Mouse (Mus musculus) ovary, postnatal 14 days (tissue): ENCODE measurements around the gene Cog4.
"Not testable (repeated sequence)": the region's sequence is repeated elsewhere in the genome, so short reads cannot be mapped to it uniquely, and the experiment has no call there.

Experiments
- DNase-seq: peaks from one replicate; pipeline ENCODE4 v3.0.0; 2022; ENCODE audit warnings: low spot score

Cog4 gene

DNA sequence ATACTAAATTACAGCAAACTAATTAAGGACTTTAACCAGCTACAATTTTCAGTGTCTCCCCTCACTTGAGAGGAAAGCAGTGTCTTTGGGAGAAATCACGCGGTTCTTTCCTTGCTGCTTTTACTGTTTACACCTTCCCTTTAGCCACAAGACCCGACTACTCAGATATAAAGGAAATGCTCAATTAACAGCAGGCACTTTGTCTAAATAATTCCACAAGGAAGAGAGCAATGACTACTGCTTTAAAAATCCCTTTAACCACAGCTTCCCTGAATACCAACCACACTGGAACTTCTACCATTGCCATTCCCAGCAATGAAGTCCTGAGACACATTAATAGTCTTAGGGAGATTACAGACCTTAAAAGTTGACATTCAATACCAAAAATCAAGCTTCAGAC, 17.9 kb upstream of the Cog4 start:
- no peak for DNase-seq

DNA sequence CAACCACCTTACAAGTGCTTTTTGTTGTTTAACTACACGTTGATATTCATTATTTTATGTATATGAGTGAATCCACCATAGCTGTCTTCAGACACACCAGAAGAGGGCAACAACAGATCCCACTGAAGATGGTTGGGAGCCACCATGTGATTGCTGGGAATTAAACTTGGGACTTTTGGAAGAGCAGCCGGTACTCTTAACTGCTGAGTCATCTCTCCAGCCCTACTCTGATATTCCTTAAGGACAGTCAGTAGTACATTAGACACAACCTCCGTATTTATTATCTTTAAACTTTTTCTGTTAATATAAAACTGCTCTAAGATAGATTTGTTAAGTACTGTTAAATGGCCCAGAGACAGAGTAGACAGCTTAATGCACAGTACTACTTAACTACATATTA, 14.4 kb upstream of the Cog4 start:
- no peak for DNase-seq

DNA sequence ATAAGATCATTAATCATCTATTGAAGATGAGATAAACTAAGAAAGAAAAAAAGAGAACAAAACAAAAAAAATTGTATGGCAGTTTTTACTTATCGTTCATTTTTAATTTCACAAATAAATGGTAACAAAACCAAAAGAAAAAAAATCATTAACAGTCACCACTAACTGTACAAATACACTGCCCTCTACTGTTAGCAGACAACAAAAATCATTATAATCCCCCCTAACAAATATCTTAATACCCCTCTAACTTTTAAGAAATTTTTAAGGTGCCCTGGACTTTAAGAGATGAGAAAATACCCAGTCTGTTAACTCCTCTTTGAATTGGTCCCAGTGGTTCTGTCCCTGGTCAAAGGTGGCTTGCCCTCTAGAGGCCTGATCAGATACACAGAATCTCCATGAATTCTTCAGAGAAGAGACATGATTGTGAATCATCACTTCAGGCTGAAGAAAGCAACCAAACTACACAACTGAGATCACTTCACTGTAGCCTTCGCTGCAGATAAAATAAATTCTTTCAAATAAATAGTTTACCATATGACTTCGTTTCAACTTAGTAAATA, 4.3 kb upstream of the Cog4 start:
- DNase-seq: no peak

DNA sequence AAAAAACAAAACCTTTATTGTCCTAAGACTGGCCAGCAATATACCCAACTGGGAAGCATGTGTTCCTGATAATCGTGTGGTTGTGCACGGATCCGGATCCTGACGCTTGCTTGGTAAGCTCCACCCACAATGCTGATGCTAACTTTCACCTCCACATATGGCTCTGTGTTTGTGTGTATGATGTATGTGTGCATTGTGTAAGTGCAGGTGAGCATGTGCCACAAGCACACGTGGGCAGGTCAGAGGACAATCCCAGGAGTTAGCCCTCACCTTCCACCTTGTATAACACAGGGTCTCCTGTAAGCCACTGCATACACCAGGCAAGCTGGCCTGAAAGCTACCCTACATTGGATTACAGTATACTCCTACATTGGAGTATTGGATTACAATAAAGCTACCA, 3.2 kb upstream of the Cog4 start:
- DNase-seq: no peak

DNA sequence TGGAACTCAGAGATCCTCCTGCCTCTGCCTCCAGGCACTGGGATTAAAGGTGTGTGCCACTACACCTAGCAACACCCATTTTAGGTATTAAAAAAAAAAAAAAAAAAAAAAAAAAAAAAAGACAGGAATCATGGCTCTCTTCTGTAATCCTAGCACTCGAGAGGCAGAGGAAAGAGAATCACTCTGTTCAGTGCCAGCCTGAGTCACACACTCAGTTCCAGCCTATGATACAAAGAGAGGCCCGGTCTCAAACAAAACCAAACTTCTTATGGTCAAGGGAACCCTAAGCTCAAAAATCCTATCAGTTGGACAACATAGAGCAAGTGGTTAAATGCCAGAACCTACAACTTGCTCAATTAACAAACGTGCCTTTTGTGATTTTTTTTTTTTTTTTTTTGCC, 1.5 kb upstream of the Cog4 start:
- no peak for DNase-seq

DNA sequence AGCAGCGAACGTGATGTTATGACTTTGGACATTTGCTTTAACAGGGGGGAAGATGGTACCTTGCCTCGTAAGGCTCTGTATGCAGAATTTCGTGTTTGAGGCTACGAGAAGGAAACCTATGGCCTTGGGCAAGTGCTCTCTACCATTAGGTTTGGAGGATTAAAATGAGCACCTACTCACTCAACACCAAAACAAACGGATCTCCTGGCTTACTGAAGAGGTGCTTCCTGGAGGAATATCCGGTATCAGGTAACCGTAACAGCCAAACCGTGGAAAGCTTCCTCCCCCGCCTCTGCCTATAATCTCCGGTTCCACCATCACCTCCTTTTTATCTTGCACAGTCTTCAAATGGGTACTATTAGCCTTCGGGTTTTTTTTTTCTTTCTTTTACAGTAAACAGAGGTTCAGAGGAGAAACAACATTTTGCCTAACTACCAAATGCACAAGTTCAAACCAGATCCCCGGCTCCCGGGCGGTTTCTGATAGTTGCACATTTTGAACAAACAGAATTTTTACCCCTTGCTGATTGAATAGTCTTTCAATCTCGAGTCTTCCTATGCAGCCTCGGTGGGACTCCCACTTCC, 487 bp upstream of the Cog4 start:
- DNase-seq: no peak

DNA sequence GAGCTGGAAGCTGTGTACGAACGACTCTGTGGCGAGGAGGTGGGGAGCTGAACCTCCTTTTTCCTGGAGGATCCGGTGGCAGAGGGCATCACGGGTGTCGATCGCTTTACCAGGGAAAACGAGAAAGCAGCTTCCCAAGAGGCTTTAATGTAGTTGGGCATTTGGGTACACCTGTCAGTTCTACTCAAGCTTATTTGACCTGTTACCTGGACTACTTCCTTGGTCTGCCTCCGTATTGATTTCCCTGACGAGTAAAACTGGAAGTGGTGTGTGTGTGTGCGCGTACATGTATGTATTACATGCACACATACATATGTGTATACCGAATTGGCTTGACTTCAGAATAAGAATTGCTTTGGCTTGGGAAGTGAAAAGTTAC, 760 bp downstream of the Cog4 start:
- no peak for DNase-seq

DNA sequence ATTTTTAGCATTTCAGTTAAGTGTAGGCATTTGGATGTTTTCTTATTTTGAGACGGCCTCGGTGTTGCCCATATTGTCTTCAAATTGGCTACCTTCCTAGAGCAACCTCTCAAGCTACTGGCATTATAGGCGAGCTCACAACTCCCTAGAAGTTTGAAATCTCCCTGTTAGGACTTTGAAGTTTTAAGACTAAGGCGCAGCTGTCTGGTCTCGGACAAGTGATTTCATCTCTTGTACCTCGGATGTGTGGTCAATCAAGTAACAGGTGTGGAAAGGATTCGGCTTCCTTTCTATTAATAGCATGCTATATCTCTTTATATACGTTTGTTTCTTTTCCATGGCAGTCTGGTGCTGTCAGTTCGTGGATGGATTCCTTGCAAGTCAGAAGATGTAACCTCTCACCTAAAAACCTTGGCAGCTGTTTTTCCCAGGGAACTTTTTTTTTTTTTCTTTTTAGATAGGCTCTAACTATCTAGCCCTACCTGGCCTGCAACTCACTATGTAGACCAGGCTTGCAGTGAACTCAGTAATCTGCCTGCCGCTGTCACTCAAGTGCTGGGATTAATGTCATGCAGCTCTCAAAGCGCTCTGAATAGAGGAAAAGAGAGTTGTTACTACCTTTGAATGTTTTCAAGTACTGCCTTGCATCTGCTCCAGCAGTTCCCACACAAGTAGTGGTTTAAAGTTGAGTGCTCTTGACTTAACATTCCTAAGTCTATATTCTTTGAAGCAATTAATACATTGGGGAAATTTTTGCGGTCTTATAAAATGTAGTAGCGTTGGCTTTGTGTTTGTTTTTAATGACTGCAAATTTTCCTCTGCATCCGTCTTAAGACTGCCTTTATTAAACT, 1.5 kb downstream of the Cog4 start:
- no peak for DNase-seq

DNA sequence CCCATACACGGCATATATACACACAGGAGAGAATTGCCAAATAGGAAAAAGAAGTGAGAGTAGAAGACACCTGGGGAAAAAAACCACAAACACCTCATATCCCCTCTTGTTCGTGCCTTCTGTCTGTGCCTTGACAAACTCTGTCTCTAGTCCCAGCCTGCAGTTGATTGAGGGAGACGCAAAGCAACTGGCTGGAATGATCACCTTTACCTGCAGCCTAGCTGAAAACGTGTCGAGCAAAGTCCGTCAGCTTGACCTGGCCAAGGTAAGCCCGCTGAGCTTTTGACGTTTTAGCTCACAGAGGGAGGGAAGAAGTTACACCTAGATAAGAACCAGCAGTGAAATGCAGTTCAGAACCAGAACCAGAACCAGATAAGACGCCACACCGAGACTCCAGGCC, 4.8 kb downstream of the Cog4 start:
- DNase-seq: no peak

DNA sequence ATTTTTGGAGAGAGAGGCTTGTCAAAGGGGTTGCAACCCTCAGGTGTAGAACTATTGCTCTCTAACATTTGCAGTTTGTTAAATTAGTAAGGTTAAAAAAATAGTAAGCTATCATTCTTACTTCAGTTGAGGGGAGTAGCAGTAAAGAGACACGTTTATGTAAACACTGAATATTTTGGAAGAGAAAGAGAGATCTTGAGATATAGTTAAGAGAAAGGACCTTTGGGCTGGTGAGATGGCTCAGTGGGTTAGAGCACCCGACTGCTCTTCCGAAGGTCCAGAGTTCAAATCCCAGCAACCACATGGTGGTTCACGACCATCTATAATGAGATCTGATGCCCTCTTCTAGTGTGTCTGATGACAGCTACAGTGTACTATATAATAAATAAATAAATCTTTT, 9.7 kb downstream of the Cog4 start:
- not testable (repeated sequence) for DNase-seq

DNA sequence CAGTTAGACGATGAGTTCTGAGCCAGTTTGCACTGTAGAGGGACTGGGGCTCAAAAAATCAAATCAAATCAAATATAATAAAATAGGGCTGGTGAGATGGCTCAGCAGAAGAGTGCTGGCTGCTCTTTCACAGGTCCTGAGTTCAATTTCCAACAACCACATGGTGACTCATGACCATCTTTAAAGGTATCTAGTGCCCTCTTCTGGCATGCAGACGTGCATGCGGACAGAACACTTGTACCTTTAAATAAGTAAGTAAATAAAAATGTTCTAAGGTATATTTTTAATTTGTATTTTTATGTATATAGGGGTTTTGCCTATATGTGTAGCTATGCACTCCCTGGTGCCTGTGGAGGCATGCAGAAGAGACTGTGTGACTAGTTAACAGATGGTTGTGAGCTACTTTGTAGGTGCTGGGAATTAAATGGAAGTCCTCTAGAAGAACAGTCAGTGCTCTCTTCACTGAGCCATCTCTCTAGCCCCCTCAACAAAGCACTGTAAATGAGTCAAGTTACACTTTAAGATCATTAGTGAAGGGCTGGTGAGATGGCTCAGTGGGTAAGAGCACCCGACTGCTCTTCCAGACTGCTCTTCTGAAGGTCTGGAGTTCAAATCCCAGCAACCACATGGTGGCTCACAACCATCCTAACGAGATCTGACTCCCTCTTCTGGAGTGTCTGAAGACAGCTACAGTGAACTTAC, 10.5 kb downstream of the Cog4 start:
- no peak for DNase-seq

DNA sequence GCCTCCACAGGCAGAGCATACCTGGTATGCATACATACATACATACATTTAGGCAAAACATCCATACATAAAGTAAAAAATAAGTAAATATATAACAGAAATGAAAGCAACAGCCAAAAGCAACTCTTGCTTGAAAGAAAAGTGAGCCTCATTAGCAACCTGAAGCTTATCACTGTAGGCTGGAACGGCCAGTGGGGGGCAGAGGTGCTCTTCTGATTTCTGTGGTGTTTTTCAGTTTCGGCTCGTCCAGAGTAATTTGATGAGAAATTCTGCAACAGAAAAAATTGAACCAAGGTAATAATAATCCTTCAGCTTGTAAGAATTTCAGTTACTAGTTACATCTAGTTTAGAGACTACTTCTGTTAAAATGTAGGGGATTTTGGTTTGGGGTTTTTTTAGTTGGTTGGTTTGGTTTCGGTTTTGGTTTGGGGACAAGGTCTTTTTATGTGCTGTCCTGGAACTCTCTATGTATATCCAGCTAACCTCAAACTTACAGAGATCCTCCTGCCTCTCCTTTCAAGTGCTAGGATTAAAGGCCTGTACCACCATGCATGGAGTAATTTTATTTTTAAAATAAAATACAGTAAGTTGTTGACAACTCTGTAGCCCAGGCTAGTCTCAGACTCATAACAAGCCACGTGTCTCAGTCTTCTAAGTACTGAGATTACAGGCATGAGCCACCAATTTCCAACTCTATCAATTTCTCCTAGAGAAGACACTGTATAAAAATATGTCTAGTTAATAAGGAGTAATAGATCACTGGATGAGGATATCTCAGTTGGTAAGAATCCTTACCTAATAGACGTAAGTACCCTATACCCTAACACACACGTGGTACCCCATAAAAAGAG, 13.5 kb downstream of the Cog4 start:
- no peak for DNase-seq

DNA sequence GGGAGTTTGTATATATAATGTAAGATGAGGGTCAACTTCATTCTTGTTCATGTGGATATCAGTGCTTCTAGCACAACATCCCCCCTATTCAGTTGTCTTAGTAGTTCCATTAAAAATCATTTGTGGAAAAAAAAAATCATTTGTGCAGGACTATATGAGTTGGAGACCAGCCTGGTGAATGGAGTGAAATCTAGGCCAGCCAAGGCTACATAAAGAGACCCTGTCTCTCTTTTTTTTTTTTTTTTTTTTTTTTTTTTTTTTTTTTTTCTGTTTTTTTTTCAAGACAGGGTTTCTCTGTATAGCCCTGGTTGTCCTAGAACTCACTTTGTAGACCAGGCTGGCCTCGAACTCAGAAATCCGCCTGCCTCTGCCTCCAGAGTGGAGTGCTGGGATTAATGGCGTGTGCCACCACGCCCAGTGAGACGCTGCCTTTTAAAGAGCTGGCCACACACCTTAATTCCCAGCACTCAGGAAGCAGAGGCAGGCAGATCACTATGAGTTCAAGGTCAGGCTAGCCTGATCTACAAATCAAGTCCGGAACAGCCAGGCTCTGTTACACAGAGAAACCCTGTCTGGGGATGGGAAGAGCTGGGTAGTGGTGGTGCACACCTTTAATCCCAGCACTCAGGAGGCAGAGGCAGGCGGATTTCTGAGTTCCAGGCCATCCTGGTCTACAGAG, 15.1 kb downstream of the Cog4 start:
- DNase-seq: not testable (repeated sequence)

DNA sequence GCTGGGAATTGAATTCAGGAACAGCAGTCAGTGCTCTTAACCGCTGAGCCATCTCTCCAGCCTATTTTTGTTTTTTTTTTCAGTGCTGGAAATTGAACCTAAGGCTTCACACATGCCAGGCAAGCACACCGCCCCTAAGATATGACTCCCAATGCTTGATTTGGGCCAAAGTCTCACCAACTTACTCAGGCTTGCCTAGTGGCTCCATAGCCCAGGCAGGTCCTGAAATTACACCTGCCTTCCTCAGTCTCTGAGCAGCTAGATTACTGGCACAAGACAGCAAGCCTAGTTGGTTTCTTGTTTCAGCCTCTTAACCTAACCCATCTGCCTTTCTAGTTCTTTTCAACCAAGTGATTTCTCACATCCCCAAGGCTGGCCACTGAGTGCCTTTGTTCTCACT, 24.1 kb downstream of the Cog4 start:
- DNase-seq: no peak

DNA sequence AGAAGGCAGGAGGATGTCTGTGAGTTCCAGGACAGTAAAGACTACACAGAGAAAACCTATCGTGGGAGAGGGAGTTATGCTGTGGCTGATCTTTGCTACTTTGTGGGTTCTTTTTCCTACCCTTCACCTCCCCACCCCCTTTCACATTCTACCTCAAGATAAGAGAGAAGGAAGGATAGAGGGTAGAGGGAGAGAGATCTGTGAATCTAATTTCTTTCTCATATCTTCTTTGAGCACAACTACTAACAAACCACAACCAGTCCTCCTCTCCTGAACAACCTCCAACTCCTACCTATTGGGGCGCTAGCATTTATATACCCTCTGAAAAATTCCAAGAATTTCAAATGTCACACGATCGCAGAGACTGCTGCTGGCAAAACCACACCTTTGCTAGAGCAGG, 31.5 kb downstream of the Cog4 start:
- no peak for DNase-seq

DNA sequence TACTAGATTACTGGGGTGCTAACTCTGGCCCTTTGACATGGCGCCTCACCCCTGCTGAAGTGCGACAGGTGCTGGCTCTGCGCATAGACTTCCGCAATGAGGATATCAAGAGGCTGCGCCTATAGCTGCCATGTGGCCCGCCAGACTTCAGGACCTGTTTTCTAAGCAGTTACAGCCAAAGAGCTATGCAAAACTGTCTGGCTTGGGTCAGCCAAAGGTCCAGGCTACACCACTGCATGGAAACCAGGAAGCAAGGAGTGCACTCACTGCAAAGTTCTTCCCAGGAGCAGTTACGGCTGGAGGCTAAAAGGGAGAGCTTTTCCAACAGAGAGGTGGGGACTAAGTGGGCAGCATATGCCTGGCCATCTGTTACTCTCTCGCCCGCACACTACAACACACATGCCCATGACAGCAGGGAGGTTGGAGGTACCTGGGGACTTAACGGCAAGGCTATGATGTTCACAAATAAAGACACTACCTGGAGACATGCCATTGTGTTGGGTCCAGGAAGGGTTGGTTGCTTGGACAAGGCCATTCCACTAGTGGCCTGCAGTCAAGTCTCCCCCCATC, 35.4 kb downstream of the Cog4 start:
- DNase-seq: no peak

DNA sequence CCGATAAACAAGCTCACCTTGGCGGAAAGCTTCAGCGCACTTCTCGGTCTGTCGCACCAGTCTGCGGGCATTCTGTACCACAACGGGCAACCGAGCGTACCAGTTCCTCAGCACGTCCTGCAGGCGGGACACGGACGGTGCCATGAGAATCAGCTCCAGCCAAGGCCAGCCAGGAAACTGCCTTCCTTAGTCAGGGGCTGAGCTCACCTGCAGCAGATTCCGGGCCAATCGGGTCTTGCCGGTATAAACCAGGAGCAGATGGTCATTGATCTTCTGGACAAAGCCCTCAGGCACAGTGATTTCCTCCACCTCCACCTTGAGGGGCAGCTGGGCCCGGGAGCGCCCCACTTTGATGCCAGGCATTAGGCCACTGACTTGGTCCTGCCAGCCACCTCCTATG, 37.4 kb downstream of the Cog4 start:
- no peak for DNase-seq

DNA sequence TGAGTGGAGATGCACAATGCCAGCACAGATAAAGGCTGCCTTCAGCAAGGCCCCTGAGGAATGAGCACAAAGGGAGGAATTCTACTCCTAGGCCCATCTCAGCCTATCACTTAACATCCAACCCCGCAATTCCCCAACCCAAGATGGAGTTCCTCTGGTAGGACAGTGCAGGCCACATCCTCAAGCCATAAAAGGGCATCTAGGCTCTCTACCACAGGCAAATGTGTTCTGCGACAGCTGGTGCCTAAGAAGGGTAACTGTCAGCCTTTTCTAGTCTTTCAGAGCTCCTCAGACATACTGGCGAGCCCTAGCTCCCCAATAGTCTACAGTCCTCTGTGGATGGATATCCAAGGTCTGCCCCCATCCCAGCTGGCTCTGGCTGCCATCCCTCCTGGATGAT, 40.2 kb downstream of the Cog4 start:
- DNase-seq: no peak

DNA sequence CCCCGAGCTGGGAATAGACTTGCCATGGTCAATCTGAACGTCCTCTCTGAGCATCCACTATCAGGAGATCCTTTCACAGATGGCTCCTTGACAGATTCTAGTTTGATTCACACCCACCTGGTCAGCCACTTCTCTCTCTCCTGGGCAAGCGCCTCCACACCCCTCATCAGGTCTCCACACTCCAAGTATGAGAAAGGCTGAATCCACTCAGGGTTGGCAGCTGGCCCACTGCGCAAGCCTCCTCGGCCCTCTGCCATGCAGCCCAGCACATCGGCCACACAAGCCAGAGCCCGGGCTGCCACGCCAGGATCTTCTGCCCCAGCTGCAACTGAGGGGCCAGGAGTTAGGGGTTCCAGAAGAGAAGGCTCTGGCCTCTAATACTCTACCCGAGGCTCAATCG, 41.2 kb downstream of the Cog4 start:
- no peak for DNase-seq

DNA sequence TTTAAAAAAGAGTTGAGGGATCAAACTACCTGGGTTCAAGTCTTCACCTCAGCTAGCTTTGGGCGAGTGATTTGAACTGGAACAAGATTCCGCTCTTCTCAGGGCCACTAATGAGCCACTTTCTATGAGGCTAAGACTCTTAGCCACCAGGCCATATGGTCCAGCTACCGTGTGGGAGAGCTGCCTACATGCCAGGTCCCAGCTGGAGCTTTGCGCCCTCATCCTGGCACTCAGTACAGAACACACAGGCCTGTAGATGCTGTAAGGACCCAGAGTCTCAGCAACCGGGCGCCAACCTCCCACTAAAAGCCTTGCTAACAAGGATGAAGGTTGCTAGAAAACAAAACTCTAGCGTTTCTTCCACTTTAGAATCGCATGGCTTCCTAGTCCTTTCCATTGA, 42.0 kb downstream of the Cog4 start:
- no peak for DNase-seq

DNA sequence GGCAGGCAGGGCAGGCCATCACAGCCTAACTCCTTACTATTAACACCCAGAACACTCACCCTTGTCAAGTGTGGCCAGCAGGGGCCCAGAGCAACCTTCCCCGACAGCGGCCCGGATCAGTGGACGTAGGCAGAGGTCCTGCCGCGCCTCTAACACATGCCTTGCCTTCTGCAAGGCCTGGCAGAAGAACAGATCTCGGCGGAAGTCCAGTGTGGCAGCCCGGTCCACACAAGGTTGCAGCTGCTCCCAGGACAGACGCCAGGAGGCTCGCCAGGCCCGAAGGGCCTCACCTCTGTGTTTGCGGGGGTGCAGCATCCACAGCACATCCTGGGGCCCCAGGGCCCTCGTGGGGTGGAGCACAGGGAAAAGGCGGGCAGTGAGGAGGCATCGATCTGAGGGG, 42.5 kb downstream of the Cog4 start:
- no peak for DNase-seq
